Mouse (Mus musculus) hindbrain, embryonic 13.5 days (tissue): ENCODE results near the gene Tsnaxip1. TPM values are rescaled to one million over a fixed set of nuclear protein-coding genes. Genes with fewer than 3 reads are reported as not detected.
A peak's percentile ranks its signal among the peaks of the same experiment; 100 is the strongest.

Experiments
- ATAC-seq: fragments of 200-750 bp; cut with Nextera tagmentation; 2 replicates; pipeline ENCODE4 v1.8.0; 2017; ENCODE audit warnings: moderate TSS enrichment; ENCODE audit not compliant: low FRiP score
- H3K27ac ChIP-seq: fragments of 300-500 bp; sonication (generic); 2 replicates; pipeline ENCODE4 v1.5.1; 2015; ENCODE audit warnings: inconsistent platforms, mild to moderate bottlenecking, moderate library complexity
- H3K27me3 ChIP-seq: fragments of 300-500 bp; sonication (generic); 2 replicates; pipeline ENCODE4 v1.6.1; 2015; ENCODE audit warnings: mild to moderate bottlenecking, inconsistent platforms
- H3K36me3 ChIP-seq: fragments of 300-500 bp; sonication (generic); 2 replicates; pipeline ENCODE4 v1.6.1; 2015; ENCODE audit warnings: mild to moderate bottlenecking, inconsistent platforms
- H3K4me1 ChIP-seq: fragments of 300-500 bp; sonication (generic); replicated peaks from 2 replicates; pipeline ENCODE4 v1.6.1; 2015; ENCODE audit warnings: inconsistent platforms
- H3K4me2 ChIP-seq: fragments of 300-500 bp; sonication (generic); 2 replicates; pipeline ENCODE4 v1.6.1; 2015; ENCODE audit warnings: inconsistent platforms, mild to moderate bottlenecking, moderate library complexity
- H3K4me3 ChIP-seq: fragments of 300-500 bp; sonication (generic); 2 replicates; pipeline ENCODE4 v1.5.1; 2015; ENCODE audit warnings: mild to moderate bottlenecking, inconsistent platforms
- H3K9ac ChIP-seq: fragments of 300-500 bp; sonication (generic); 2 replicates; pipeline ENCODE4 v1.6.1; 2015; ENCODE audit warnings: mild to moderate bottlenecking, inconsistent platforms
- H3K9me3 ChIP-seq: fragments of 300-500 bp; sonication (generic); 2 replicates; pipeline ENCODE4 v1.6.1; 2016; ENCODE audit warnings: inconsistent platforms
- WGBS: fragments of 180-500 bp; shearing (Covaris S2); methylation state at CpG from one replicate; pipeline ENCODE4 v1.1.7; 2015; 5-methylcytosine and 5-hydroxymethylcytosine counted together
- polyA plus RNA-seq: library from polyadenylated mRNA; unstranded; fragments of >200 nt; fragmentation: Nextera tagmentation; extraction: Ambion mirVana; gene quantifications from 2 replicates; pipeline ENCODE4 v1.2.1, GENCODE M21; 2015

Gene Tsnaxip1
- polyA plus RNA-seq, 1 experiment from 2014 or later, result 1.6 TPM

GRCm38 (mm10) chr8:105801153-105801904 is 26.2 kb upstream of the Tsnaxip1 start:
- H3K27me3 ChIP-seq, result no peaks in the 10 kb centered on the region
- H3K4me1 ChIP-seq, result peaks cover 14% of the 10 kb centered on the region
- H3K4me2 ChIP-seq, result no peak overlapping the region
- H3K4me3 ChIP-seq, result no peak overlapping the region
- H3K27ac ChIP-seq, result no peak overlapping the region
- peaks cover 20% of the 10 kb centered on the region for H3K36me3 ChIP-seq
- H3K9me3 ChIP-seq, result no peaks in the 10 kb centered on the region
- H3K9ac ChIP-seq, result no peak overlapping the region
- 90% methylated on average over 6 of the region's 6 CpGs for WGBS
- ATAC-seq, result no peak

GRCm38 (mm10) chr8:105804797-105805196 is 22.7 kb upstream of the Tsnaxip1 start:
- no peaks in the 10 kb centered on the region for H3K4me1 ChIP-seq
- 96% methylated on average over 7 of the region's 7 CpGs for WGBS
- peaks cover 19% of the 10 kb centered on the region for H3K36me3 ChIP-seq
- H3K27ac ChIP-seq, result no peak overlapping the region
- no peaks in the 10 kb centered on the region for H3K27me3 ChIP-seq
- no peak overlapping the region for H3K4me2 ChIP-seq
- H3K9ac ChIP-seq, result no peak overlapping the region
- H3K9me3 ChIP-seq, result no peaks in the 10 kb centered on the region
- no peak overlapping the region for H3K4me3 ChIP-seq
- ATAC-seq, result no peak

GRCm38 (mm10) chr8:105805346-105805745 is 22.2 kb upstream of the Tsnaxip1 start:
- H3K4me3 ChIP-seq, result no peak overlapping the region
- no peaks in the 10 kb centered on the region for H3K9me3 ChIP-seq
- no peaks in the 10 kb centered on the region for H3K27me3 ChIP-seq
- no peak for ATAC-seq
- H3K9ac ChIP-seq, result 0 out of 2 replicates have a peak overlapping the region, but pooled peaks have one; percentile 13
- H3K27ac ChIP-seq, result peak overlapping the region; percentile 30; the same call in 1 of the 2 replicates
- H3K36me3 ChIP-seq, result peaks cover 19% of the 10 kb centered on the region
- peaks cover 2% of the 10 kb centered on the region; the same call in 1 of the 2 replicates for H3K4me1 ChIP-seq
- no peak overlapping the region for H3K4me2 ChIP-seq
- WGBS, result 68% methylated on average over 3 of the region's 3 CpGs

GRCm38 (mm10) chr8:105805964-105806363 is 21.6 kb upstream of the Tsnaxip1 start:
- WGBS, result 91% methylated on average over 1 of the region's 1 CpGs

GRCm38 (mm10) chr8:105807766-105808165 is 19.8 kb upstream of the Tsnaxip1 start:
- peaks cover 30% of the 10 kb centered on the region for H3K36me3 ChIP-seq
- ATAC-seq, result no peak
- 92% methylated on average over 5 of the region's 5 CpGs for WGBS
- H3K9me3 ChIP-seq, result no peaks in the 10 kb centered on the region
- no peak overlapping the region for H3K27ac ChIP-seq
- no peaks in the 10 kb centered on the region for H3K27me3 ChIP-seq
- H3K9ac ChIP-seq, result no peak overlapping the region
- H3K4me3 ChIP-seq, result no peak overlapping the region
- H3K4me2 ChIP-seq, result no peak overlapping the region
- peaks cover 18% of the 10 kb centered on the region for H3K4me1 ChIP-seq

More at GRCm38 (mm10) chr8:105805964-105806363, 21.6 kb upstream of the Tsnaxip1 start:
- no peak for ATAC-seq
- Histone ChIP-seq H3K4me3 (no peak overlapping the region), H3K4me1 (peaks cover 8% of the 10 kb centered on the region; the same call in 1 of the 2 replicates), H3K27ac (no peak overlapping the region), H3K27me3 (no peaks in the 10 kb centered on the region), H3K9me3 (no peaks in the 10 kb centered on the region), H3K9ac (no peak overlapping the region), H3K4me2 (no peak overlapping the region), H3K36me3 (peaks cover 21% of the 10 kb centered on the region)

GRCm38 (mm10) chr8:105808480-105808879 is 19.1 kb upstream of the Tsnaxip1 start:
- Histone ChIP-seq H3K4me1 (peaks cover 18% of the 10 kb centered on the region), H3K27me3 (no peaks in the 10 kb centered on the region), H3K4me2 (no peak overlapping the region), H3K36me3 (peaks cover 30% of the 10 kb centered on the region), H3K27ac (no peak overlapping the region), H3K4me3 (no peak overlapping the region), H3K9me3 (no peaks in the 10 kb centered on the region), H3K9ac (no peak overlapping the region)
- 93% methylated on average over 2 of the region's 2 CpGs for WGBS
- no peak for ATAC-seq

GRCm38 (mm10) chr8:105810245-105810786 is 17.2 kb upstream of the Tsnaxip1 start:
- Histone ChIP-seq H3K9me3 (no peaks in the 10 kb centered on the region), H3K4me2 (no peak overlapping the region), H3K4me3 (no peak overlapping the region), H3K27ac (no peak overlapping the region), H3K9ac (no peak overlapping the region), H3K4me1 (peaks cover 18% of the 10 kb centered on the region), H3K36me3 (peaks cover 17% of the 10 kb centered on the region), H3K27me3 (no peaks in the 10 kb centered on the region)
- no peak for ATAC-seq
- WGBS, result 90% methylated on average over 6 of the region's 6 CpGs

- Histone ChIP-seq H3K9me3 (no peaks in the 10 kb centered on the region), H3K27ac (no peak overlapping the region), H3K4me1 (peaks cover 18% of the 10 kb centered on the region), H3K36me3 (peaks cover 15% of the 10 kb centered on the region), H3K4me2 (no peak overlapping the region), H3K27me3 (no peaks in the 10 kb centered on the region), H3K4me3 (no peak overlapping the region), H3K9ac (no peak overlapping the region)
- no peak for ATAC-seq
- 89% methylated on average over 10 of the region's 10 CpGs for WGBS
Measured at GRCm38 (mm10) chr8:105811061-105811460, 16.5 kb upstream of the Tsnaxip1 start.

- Histone ChIP-seq H3K4me1 (peaks cover 18% of the 10 kb centered on the region), H3K9ac (no peak overlapping the region), H3K36me3 (peaks cover 15% of the 10 kb centered on the region), H3K4me2 (no peak overlapping the region), H3K27me3 (no peaks in the 10 kb centered on the region), H3K27ac (no peak overlapping the region), H3K9me3 (no peaks in the 10 kb centered on the region), H3K4me3 (no peak overlapping the region)
- ATAC-seq, result no peak
- 88% methylated on average over 3 of the region's 3 CpGs for WGBS
Measured at GRCm38 (mm10) chr8:105811543-105811942, 16.0 kb upstream of the Tsnaxip1 start.

- Histone ChIP-seq H3K27me3 (no peaks in the 10 kb centered on the region), H3K4me2 (no peak overlapping the region), H3K9me3 (no peaks in the 10 kb centered on the region), H3K9ac (no peak overlapping the region), H3K4me1 (peaks cover 18% of the 10 kb centered on the region), H3K27ac (no peak overlapping the region), H3K4me3 (no peak overlapping the region), H3K36me3 (peaks cover 16% of the 10 kb centered on the region)
- ATAC-seq, result no peak
- 87% methylated on average over 5 of the region's 5 CpGs for WGBS
Measured at GRCm38 (mm10) chr8:105812511-105812910, 15.0 kb upstream of the Tsnaxip1 start.

GRCm38 (mm10) chr8:105813241-105813640 is 14.3 kb upstream of the Tsnaxip1 start:
- no peak overlapping the region for H3K4me3 ChIP-seq
- no peaks in the 10 kb centered on the region for H3K27me3 ChIP-seq
- H3K4me1 ChIP-seq, result peaks cover 18% of the 10 kb centered on the region
- no peak overlapping the region for H3K4me2 ChIP-seq
- no peak overlapping the region for H3K9ac ChIP-seq
- WGBS, result 98% methylated on average over 6 of the region's 6 CpGs
- no peaks in the 10 kb centered on the region for H3K9me3 ChIP-seq
- H3K27ac ChIP-seq, result no peak overlapping the region
- no peak for ATAC-seq
- H3K36me3 ChIP-seq, result peaks cover 22% of the 10 kb centered on the region

- peaks cover 10% of the 10 kb centered on the region for H3K4me1 ChIP-seq
- peaks cover 57% of the 10 kb centered on the region for H3K36me3 ChIP-seq
- ATAC-seq, result no peak
Measured at GRCm38 (mm10) chr8:105819659-105820058, 7.9 kb upstream of the Tsnaxip1 start.

GRCm38 (mm10) chr8:105820925-105821324 is 6.6 kb upstream of the Tsnaxip1 start:
- Histone ChIP-seq H3K4me1 (peaks cover 22% of the 10 kb centered on the region), H3K27ac (no peak overlapping the region), H3K9ac (no peak overlapping the region), H3K4me3 (no peak overlapping the region), H3K9me3 (no peaks in the 10 kb centered on the region), H3K36me3 (peaks cover 63% of the 10 kb centered on the region), H3K27me3 (no peaks in the 10 kb centered on the region), H3K4me2 (no peak overlapping the region)
- WGBS, result 100% methylated on average over 1 of the region's 1 CpGs
- no peak for ATAC-seq

More at GRCm38 (mm10) chr8:105819659-105820058, 7.9 kb upstream of the Tsnaxip1 start:
- H3K4me2 ChIP-seq, result no peak overlapping the region
- WGBS, result 88% methylated on average over 3 of the region's 3 CpGs
- H3K4me3 ChIP-seq, result no peak overlapping the region
- no peaks in the 10 kb centered on the region for H3K27me3 ChIP-seq
- no peak overlapping the region for H3K9ac ChIP-seq
- no peaks in the 10 kb centered on the region for H3K9me3 ChIP-seq
- no peak overlapping the region for H3K27ac ChIP-seq
